Mouse (Mus musculus) MEL (cell line): ENCODE data around the gene Wdfy3. TPM values are rescaled to one million over a fixed set of nuclear protein-coding genes. Genes with fewer than 3 reads are reported as not detected.

Experiments
- DNase-seq: peaks from one replicate; pipeline ENCODE4 v3.0.0; 2011; ENCODE audit warnings: low read depth, low spot score
- H3K27ac ChIP-seq: 2 replicates; pipeline ENCODE4 v1.5.1; 2012; ENCODE audit warnings: low read depth, mild to moderate bottlenecking, control low read depth, low read length, moderate library complexity; ENCODE audit not compliant: control insufficient read depth
- H3K27me3 ChIP-seq, 2 experiments: fragments of 150-350 bp in 1 of 2; sonication (generic) in 1 of 2; 2 replicates each; pipeline ENCODE4 v1.6.1; 2012; ENCODE audit warnings: low read length in 2 of 2, mild to moderate bottlenecking in 2 of 2, improper control_type of control experiment in 1 of 2, moderate library complexity in 1 of 2; ENCODE audit not compliant: insufficient read depth in 2 of 2, control insufficient read depth in 1 of 2
- H3K36me3 ChIP-seq, 2 experiments: 2 replicates each; pipeline ENCODE4 v1.6.1; 2012 to 2014; ENCODE audit warnings: low read length in 2 of 2, improper control_type of control experiment in 1 of 2, inconsistent platforms in 1 of 2, mild to moderate bottlenecking in 1 of 2; ENCODE audit not compliant: insufficient read depth in 2 of 2, control insufficient read depth in 1 of 2
- H3K4me1 ChIP-seq, 2 experiments: fragments of 150-350 bp in 1 of 2; sonication (generic) in 1 of 2; 2 replicates each; pipeline ENCODE4 v1.6.1; 2012; ENCODE audit warnings: low read length in 2 of 2, improper control_type of control experiment in 1 of 2, mild to moderate bottlenecking in 1 of 2; ENCODE audit not compliant: insufficient read depth in 2 of 2, control insufficient read depth in 1 of 2
- H3K4me3 ChIP-seq, 2 experiments: fragments of 150-350 bp in 1 of 2; sonication (generic) in 1 of 2; 2 replicates each; pipeline ENCODE4 v1.5.1; 2012; ENCODE audit warnings: low read depth in 2 of 2, low read length in 2 of 2, mild to moderate bottlenecking in 2 of 2, moderate library complexity in 2 of 2, control low read depth in 1 of 2, improper control_type of control experiment in 1 of 2; ENCODE audit not compliant: control insufficient read depth in 1 of 2, insufficient read depth in 1 of 2
- H3K79me2 ChIP-seq: 2 replicates; pipeline ENCODE4 v1.6.1; 2012; ENCODE audit warnings: mild to moderate bottlenecking, low read length, moderate library complexity; ENCODE audit not compliant: control insufficient read depth, poor library complexity, insufficient read depth
- H3K9ac ChIP-seq: 2 replicates; pipeline ENCODE4 v1.6.1; 2012; ENCODE audit warnings: low read depth, mild to moderate bottlenecking, control low read depth, low read length, moderate library complexity; ENCODE audit not compliant: control insufficient read depth, poor library complexity, severe bottlenecking
- H3K9me3 ChIP-seq: fragments of 150-350 bp; sonication (generic); replicated peaks from 2 replicates; pipeline ENCODE4 v1.6.1; 2012; ENCODE audit warnings: mild to moderate bottlenecking, low read length, improper control_type of control experiment, moderate library complexity; ENCODE audit not compliant: insufficient read depth
- CTCF ChIP-seq, 3 experiments: IDR thresholded peaks in 2 of 3; conservative IDR thresholded peaks in 1 of 3; 2 replicates each; pipeline ENCODE4 v1.5.1; 2011 to 2012; ENCODE audit warnings: low read length in 3 of 3, low read depth in 2 of 3, mild to moderate bottlenecking in 2 of 3, improper control_type of control experiment in 1 of 3, inconsistent platforms in 1 of 3, mixed read lengths in 1 of 3, moderate library complexity in 1 of 3; ENCODE audit not compliant: control insufficient read depth in 1 of 3, insufficient read depth in 1 of 3, poor library complexity in 1 of 3, severe bottlenecking in 1 of 3
- GABPA ChIP-seq: IDR thresholded peaks from 2 replicates; pipeline ENCODE4 v1.6.1; 2012; ENCODE audit warnings: low read depth, mild to moderate bottlenecking, inconsistent platforms, low read length, improper control_type of control experiment, moderate library complexity
- HCFC1 ChIP-seq: IDR thresholded peaks from 2 replicates; pipeline ENCODE4 v1.6.1; 2012; ENCODE audit warnings: low read depth, mild to moderate bottlenecking, inconsistent platforms, low read length, improper control_type of control experiment, moderate library complexity
- MAX ChIP-seq: IDR thresholded peaks from 2 replicates; pipeline ENCODE4 v1.6.1; 2011; ENCODE audit warnings: low read length, improper control_type of control experiment
- NELFE ChIP-seq: IDR thresholded peaks from 2 replicates; pipeline ENCODE4 v1.6.1; 2011; ENCODE audit warnings: low read depth, low read length, improper control_type of control experiment
- POLR2AphosphoS2 ChIP-seq: IDR thresholded peaks from 2 replicates; pipeline ENCODE4 v1.6.1; 2011; ENCODE audit warnings: low read length, improper control_type of control experiment
- RAD21 ChIP-seq: IDR thresholded peaks from 2 replicates; pipeline ENCODE4 v1.6.1; 2011; ENCODE audit warnings: mild to moderate bottlenecking, low read depth, low read length, improper control_type of control experiment
- UBTF ChIP-seq: IDR thresholded peaks from 2 replicates; pipeline ENCODE4 v1.6.1; 2012; ENCODE audit warnings: low read depth, mild to moderate bottlenecking, inconsistent platforms, low read length, improper control_type of control experiment, moderate library complexity, borderline replicate concordance; ENCODE audit not compliant: insufficient read depth
- polyA plus RNA-seq, 2 experiments: library from polyadenylated mRNA; stranded (reverse) in 1 of 2; unstranded in 1 of 2; fragments of >175 nt in 1 of 2; fragments of >200 nt in 1 of 2; gene quantifications; 2 replicates each; pipeline versions ENCODE4 v1.2.1 to v1.2.4; 2012; ENCODE audit warnings: low replicate concordance in 2 of 2, low read depth in 1 of 2; ENCODE audit not compliant: insufficient read length in 2 of 2, insufficient read depth in 1 of 2, missing spikeins in 1 of 2
- total RNA-seq: library from RNA; depleted of rRNA; stranded (reverse); fragments of 300-350 nt; gene quantifications from 2 replicates; pipeline ENCODE4 v1.2.3, GENCODE M21; 2012

Gene Wdfy3
- total and polyA plus RNA-seq, 3 experiments: 10.0 to 21.3 (median 11.9) TPM

- Histone ChIP-seq H3K79me2 (no peaks in the 10 kb centered on the region), H3K36me3 (peaks cover 0 to 4% of the 10 kb centered on the region in 2 experiments; a peak in 1 of 4 replicates)
- no peak for TF ChIP-seq GABPA
These were observed 133.8 kb downstream of the Wdfy3 start for GRCm38 (mm10) chr5:101935893-101936292.

GRCm38 (mm10) chr5:101934629-101935028 is 135.1 kb downstream of the Wdfy3 start:
- Histone ChIP-seq H3K9ac (no peak overlapping the region), H3K27ac (no peak overlapping the region), H3K27me3 (no peaks in the 10 kb centered on the region), H3K4me1 (no peaks in the 10 kb centered on the region), H3K9me3 (no peaks in the 10 kb centered on the region), H3K79me2 (no peaks in the 10 kb centered on the region), H3K36me3 (peaks cover 0 to 4% of the 10 kb centered on the region in 2 experiments; a peak in 1 of 4 replicates), H3K4me3 (no peak overlapping the region)
- DNase-seq: no peak
- TF ChIP-seq POLR2AphosphoS2 (no peak), CTCF (IDR thresholded peaks at IDR 0.05 in 2 of 3, conservative IDR thresholded peaks at IDR 0.05 in 1 of 3; ENCODE audit: control insufficient read depth in 1 of 3, insufficient read depth in 1 of 3, low read depth in 2 of 3, low read length in 3 of 3, poor library complexity in 1 of 3, severe bottlenecking in 1 of 3) (no peak), NELFE (no peak), UBTF (no peak), RAD21 (no peak), MAX (no peak)

More at GRCm38 (mm10) chr5:101935893-101936292, 133.8 kb downstream of the Wdfy3 start:
- H3K9ac ChIP-seq: no peak overlapping the region
- no peak overlapping the region for H3K27ac ChIP-seq
- no peak overlapping the region for H3K4me3 ChIP-seq
- no peaks in the 10 kb centered on the region for H3K27me3 ChIP-seq
- H3K4me1 ChIP-seq: no peaks in the 10 kb centered on the region
- no peaks in the 10 kb centered on the region for H3K9me3 ChIP-seq
- DNase-seq: no peak

GRCm38 (mm10) chr5:101932971-101933810 is 136.5 kb downstream of the Wdfy3 start:
- DNase-seq: no peak
- no peak overlapping the region for H3K4me3 ChIP-seq
- no peaks in the 10 kb centered on the region for H3K4me1 ChIP-seq
- peaks cover 0 to 3% of the 10 kb centered on the region in 2 experiments; a peak in 2 of 4 replicates for H3K36me3 ChIP-seq
- no peaks in the 10 kb centered on the region for H3K9me3 ChIP-seq
- no peak for TF ChIP-seq HCFC1
- TF ChIP-seq, all 39 proteins: peak for 0
- Histone ChIP-seq H3K27ac (no peak overlapping the region), H3K27me3 (no peaks in the 10 kb centered on the region), H3K9ac (no peak overlapping the region), H3K79me2 (no peaks in the 10 kb centered on the region)
